Mouse (Mus musculus): ENCODE measurements around the gene Rnase10. TPM values are rescaled to one million over a fixed set of nuclear protein-coding genes. Genes with fewer than 3 reads are reported as not detected.

The Rnase10 gene
- total RNA-seq, 2 experiments from 2014 or later = not detected

DNA sequence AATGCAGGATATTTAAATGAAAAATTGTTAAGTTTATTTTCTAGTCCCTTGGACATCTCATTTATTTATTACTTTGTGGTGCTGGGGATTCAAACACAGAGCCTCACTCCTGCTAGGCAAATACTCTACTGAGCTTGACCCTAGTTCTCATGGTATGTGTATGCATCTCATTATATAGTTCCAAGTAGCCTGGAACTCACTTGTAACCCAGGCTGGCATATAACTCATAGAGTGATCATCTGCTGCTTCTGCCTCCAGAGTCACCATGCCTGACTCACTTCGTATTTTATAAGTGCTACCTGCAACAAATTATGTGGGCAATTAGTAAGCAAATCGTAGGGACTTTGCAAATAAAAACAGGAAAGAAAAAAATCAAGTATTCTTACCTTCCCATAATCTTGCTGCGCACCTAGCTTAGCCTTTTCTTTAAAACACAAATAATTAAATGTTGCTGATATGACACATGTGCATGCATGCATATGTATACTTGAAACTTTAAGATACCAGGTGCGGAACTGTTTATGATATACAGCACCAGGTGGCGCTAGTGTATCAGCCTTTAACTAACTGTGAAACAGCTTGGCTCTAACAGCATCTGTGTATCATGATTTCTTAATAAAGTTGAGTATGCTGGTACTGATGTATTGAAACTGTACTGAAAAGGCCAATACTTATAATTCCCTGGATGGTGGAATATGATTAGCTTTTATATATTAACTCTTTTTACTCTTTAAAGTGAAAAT is 19.0 kb downstream of the Rnase10 start:
- Histone ChIP-seq H3K4me3 (no peak overlapping the region), H3K27ac (no peak overlapping the region)
- DNase-seq = peak; percentile 47
- peak; percentile 90 for TF ChIP-seq CTCF (IDR thresholded peaks at IDR 0.05)
- intact Hi-C loops (cut with DNase I) = loop anchor here (1.0 to 5.0 kb wide), 2 partner anchors 37 to 71 kb away; no protein-coding TSS in a partner anchor

DNA sequence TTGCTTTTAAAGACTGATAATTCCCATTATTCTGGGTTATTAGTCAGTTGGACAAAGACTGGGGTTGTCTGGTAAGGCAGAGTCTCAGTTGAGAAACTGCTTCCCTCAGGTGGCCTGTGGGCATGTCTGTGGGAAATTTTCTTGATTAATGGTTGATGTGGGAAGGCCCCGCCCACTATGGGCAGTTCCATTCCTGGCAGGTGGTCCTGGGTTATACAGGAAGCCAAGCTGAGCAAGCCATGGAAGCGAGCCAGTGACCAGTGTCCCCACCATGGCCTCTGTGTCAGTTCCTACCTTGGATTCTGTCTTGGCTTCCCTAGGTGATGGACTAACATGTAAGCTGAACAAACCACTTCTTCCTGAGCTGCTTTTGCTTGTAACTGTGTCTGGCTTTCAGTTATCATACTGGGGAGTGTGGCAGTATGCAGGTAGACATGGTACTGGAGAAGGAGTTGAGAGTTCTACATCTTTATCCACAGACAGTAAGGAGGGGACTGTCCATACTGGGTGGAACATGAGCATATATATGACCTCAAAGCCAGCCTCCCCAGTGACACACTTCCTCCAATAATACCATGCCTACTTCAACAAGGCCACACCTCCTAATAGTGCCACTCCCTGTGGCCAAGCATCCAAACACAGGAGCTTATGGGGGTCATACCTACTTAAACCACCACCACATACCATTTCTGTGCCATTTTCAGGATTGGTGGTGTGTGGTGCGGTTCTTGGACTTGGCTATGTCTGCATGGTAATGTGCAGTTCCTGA is 20.0 kb downstream of the Rnase10 start:
- Histone ChIP-seq H3K4me3 (no peak overlapping the region), H3K27ac (no peak overlapping the region)
- no peak for TF ChIP-seq CTCF (IDR thresholded peaks at IDR 0.05)
- DNase-seq = no peak
- intact Hi-C loops (cut with DNase I) = loop anchor here (5.0 kb wide), 1 partner anchor 70 kb away; no protein-coding TSS in a partner anchor

DNA sequence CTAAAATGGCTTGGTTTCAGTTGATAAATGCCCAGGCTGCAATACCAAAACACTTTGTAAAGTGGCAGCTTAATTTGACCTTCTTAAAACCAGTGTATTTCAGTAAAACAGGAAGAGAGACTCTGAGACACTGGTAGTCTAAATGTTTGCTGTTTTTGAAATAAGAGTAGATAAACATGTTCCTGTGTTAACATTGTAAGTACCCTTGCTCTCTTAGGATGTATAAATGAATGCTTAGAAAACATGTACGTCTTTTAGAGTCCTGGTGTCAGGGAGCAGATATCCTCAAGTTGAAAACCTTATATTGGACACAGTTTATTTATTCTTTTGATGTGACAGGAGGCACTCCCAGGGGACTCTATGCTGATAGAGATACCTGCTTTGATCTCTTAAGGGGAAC is 27.7 kb downstream of the Rnase10 start:
- no peak for DNase-seq
- intact Hi-C loops (cut with DNase I) = no loop called here
- Histone ChIP-seq H3K27ac (no peak overlapping the region), H3K4me3 (no peak overlapping the region)
- TF ChIP-seq CTCF (IDR thresholded peaks at IDR 0.05) = no peak

DNA sequence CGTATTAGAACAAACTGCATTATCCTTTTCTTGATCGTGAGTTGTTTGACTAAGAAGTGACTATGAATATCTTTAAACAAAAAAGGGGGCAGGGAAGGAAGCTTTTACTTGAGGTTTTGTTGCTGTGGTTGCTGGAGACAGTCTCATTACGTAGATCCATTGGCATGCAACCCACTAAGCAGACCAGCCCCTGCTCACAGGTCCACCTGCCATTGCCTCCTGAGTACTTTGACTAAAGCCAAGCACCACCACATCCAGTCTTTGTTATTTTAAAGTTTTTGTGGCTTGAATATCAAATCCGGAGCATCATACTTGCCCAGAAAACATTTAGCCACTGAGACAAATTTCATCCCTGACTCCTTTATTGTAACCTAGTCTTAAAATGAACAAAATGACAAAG is 28.7 kb downstream of the Rnase10 start:
- DNase-seq = no peak
- H3K4me3 ChIP-seq = no peak overlapping the region
- no peak for TF ChIP-seq CTCF (IDR thresholded peaks at IDR 0.05)
- H3K27ac ChIP-seq = no peak overlapping the region
- intact Hi-C loops (cut with DNase I) = no loop called here

DNA sequence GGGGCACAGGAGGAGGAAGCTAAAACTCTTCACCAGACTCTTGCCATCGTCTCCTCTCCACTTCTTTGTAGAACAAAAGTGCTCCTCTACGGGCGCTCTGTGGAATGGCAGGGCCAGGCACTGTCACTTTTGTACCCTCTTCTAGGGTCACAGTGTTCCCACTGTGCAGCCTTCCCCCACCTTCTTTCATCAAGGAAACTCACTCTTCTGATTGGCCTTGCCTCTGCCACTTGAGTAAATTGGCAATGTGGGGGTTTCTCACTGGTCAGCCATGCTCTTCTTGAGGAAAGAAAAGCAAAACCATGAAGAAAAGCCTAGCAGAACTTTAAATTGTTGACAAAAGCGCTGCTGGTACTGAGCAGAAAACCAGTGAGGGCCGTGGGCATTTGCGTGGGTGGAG is 34.2 kb downstream of the Rnase10 start, which contains the start of gene Rnase9:
Rnase9 (minus strand) TSS at position 101 of the 400 bp plus-strand sequence.
- no peak for TF ChIP-seq CTCF (IDR thresholded peaks at IDR 0.05)
- no peak for DNase-seq
- Histone ChIP-seq H3K4me3 (no peak within 1 kb of the TSS), H3K27ac (no peak within 1 kb of the TSS)
- intact Hi-C loops (cut with DNase I) = no loop called here

DNA sequence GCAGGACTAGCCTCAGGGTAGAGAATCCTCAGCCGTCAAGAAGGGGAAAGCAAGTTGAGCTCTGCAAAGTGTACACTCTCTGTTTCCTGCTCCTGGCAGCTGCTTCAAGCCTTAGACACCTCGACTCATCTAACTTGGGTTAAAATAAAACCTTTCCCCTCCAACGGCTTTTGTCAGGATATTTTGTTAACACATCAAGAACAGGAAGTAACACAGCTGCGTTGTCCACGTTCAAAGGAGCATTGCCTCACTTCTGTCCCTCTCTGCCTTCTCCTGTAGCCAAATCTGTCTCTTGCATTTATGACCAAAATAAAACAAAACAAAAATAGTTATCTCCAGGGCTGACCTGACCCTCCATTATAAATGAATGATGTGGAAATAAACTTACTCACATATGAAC is 40.3 kb downstream of the Rnase10 start:
- no peak for DNase-seq
- Histone ChIP-seq H3K4me3 (no peak overlapping the region), H3K27ac (no peak overlapping the region)
- intact Hi-C loops (cut with DNase I) = no loop called here
- no peak for TF ChIP-seq CTCF (IDR thresholded peaks at IDR 0.05)

DNA sequence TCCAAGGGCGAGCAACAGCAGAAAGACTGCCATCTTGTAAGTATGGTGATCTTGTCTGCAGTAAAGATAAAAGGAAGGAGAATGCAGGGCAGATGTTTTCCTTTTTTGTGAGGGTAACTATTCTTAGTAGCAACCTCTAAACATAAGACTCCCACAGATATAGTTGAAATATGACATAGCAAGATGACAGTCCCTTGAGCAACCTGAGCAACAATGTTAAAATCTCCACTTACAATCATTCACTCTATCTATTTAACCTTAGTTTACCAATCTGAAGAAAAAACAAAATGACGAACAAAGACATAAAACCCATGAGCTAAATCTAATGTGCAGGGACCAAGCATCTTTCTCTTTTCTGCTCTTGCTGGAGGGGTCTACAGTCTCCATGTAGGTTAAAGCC is 42.5 kb downstream of the Rnase10 start, which contains the start of gene Rnase11:
Rnase11 (minus strand) TSS at position 101 of the 400 bp plus-strand sequence.
- intact Hi-C loops (cut with DNase I) = no loop called here
- Histone ChIP-seq H3K27ac (no peak within 1 kb of the TSS), H3K4me3 (no peak within 1 kb of the TSS)
- TF ChIP-seq CTCF (IDR thresholded peaks at IDR 0.05) = no peak
- no peak for DNase-seq

DNA sequence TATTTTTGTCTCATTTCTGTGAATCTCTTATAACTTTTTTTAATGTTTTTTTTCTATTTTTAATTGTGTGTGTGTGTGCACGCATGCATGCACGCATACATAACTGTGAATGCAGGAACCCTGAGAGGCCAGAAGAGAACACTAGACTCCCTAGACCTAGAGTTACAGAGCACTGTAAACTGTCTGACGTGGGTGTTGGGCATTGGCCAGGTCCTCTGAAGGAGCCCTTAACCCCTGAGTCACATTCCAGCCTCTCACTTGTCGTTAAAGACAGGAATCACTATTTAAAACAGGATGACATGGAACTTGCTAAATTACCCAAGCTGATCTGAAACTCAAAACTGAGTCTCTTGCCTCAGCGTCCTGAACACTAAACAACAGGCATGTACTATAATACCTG is 44.4 kb downstream of the Rnase10 start:
- no peak overlapping the region for H3K27ac ChIP-seq
- TF ChIP-seq CTCF (IDR thresholded peaks at IDR 0.05) = no peak
- no peak for DNase-seq
- intact Hi-C loops (cut with DNase I) = no loop called here
- no peak overlapping the region for H3K4me3 ChIP-seq

DNA sequence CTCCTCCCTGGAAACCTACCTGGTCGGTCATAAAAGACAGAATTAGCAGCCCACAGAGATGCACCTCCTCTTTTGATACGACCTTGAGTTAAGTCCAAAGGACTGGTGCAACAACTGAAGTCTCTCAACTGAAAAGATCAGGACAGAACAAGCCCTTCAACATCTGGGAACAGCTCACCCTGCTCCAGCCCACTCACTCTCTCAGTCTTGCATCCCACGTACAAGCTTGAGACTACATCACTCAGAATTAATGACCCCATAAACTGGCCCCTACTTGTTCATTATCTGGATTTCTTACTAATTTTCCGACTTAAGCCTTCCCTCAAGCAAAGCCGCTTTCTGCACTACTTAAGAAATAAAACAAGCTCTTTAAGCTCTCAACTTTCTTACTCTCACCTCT is 45.6 kb downstream of the Rnase10 start:
- intact Hi-C loops (cut with DNase I) = no loop called here
- no peak overlapping the region for H3K27ac ChIP-seq
- no peak overlapping the region for H3K4me3 ChIP-seq
- no peak for DNase-seq
- TF ChIP-seq CTCF (IDR thresholded peaks at IDR 0.05) = no peak

DNA sequence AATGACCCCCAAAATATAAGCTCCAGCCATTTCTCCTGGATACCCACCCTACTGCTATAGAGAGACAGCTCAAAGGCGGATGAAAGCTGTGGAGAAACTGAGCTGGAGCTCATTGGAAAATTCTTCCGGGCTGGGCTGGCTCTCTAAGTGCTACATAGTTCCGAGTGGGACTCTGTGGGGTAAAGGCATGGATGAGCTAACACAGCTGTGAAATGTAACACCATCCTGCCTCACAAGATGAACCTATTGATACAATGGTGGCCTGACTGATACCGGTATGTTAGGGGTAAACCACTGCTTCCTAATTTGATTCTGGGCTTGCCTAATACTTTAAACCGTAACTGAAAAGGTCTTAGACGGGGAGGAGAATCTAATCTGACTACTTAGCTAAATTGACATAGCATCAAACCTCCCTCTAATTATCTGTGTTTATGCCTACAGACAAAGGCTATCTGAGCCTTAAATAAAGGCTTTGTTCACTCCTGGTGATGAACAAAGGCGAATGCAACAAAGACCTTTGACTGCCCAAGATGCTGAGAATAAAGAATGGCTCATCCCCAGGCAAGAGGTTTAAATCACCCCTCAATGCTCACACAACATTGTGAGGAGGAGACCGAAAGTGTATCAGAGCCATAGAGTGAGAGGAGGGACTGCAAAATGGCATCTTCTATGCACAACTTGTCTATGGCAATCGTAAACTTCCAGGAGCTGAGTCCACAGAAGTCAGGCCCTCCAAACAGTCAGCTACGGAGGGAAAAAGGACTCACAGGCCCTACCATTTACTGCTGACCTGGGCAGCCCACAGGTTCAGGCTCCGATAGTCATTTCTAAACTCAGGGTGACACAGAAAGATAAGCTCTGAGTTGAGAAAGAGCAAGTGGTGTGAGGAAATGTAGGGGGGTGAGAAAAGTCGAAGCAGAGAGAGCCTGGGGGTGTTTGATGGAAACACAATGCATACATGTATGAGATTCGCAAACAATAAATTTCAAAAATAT is 47.0 kb downstream of the Rnase10 start:
- Histone ChIP-seq H3K4me3 (no peak overlapping the region), H3K27ac (no peak overlapping the region)
- intact Hi-C loops (cut with DNase I) = no loop called here
- no peak for DNase-seq
- no peak for TF ChIP-seq CTCF (IDR thresholded peaks at IDR 0.05)

DNA sequence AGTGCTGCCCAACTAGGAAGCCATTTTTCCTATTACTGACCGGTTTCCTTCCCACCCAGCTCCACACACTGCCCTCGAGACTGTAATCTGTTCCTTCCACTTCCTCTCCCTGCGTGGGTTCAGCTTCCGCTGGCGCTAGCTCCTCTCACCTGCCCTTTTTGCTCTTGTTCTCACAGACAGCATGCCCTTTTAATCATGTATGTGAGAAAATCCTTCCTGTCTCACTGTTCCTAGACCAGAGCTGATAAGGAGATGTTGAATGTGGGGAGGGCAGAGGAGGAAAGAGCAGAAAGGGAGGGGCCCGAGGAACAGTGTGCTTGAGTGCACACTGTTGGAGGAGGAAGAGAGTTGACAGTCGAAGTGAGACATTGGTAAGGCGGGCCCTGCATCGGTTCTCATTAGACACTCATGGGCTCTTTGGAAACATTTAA is 49.9 kb downstream of the Rnase10 start, which contains the start of gene Rnase12:
Rnase12 (minus strand) TSS at position 261 of the 431 bp plus-strand sequence.
- H3K27ac ChIP-seq = no peak within 1 kb of the TSS
- no peak for TF ChIP-seq CTCF (IDR thresholded peaks at IDR 0.05)
- DNase-seq = no peak
- intact Hi-C loops (cut with DNase I) = no loop called here
- H3K4me3 ChIP-seq = no peak within 1 kb of the TSS

Other genes with a start within 250 kb of the Rnase10 start
- 1 to 10 TPM; 6.2 to 6.4 TPM for gene Ttc5, start 222.2 kb upstream of the Rnase10 start, total RNA-seq (2021)
- gene Ccnb1ip1, start 200.0 kb upstream of the Rnase10 start, total RNA-seq (2021) = not detected
- gene Parp2, start 199.9 kb upstream of the Rnase10 start, total RNA-seq (2021) = 10 to 100 TPM; 10.2 TPM
- 1 to 10 TPM; 6.6 to 9.5 TPM for gene Tep1, start 137.2 kb upstream of the Rnase10 start, total RNA-seq (2021)
- gene Klhl33, start 110.2 kb upstream of the Rnase10 start, total RNA-seq (2021) = 10 to 100 TPM; 68.8 to 76.8 TPM
- 10 to 100 TPM; 45.3 to 63.1 TPM for gene Osgep, start 82.9 kb upstream of the Rnase10 start, total RNA-seq (2021)
- gene Apex1, start 82.8 kb upstream of the Rnase10 start, total RNA-seq (2021) = 10 to 100 TPM; 28.0 to 28.1 TPM
- 10 to 100 TPM; 16.2 to 16.6 TPM for gene Pip4p1, start 76.9 kb upstream of the Rnase10 start, total RNA-seq (2021)
- 1 to 10 TPM; 3.6 to 5.9 TPM for gene Pnp, start 76.7 kb upstream of the Rnase10 start, total RNA-seq (2021)
- gene Gm49342, start 63.2 kb upstream of the Rnase10 start, total RNA-seq (2021) = 1 to 10 TPM; 2.9 to 7.8 TPM
- under 1 TPM in 1 of 2 experiments, not detected in 1; 0.47 TPM for gene Pnp2, start 51.8 kb upstream of the Rnase10 start, total RNA-seq (2021)
- not detected for gene Rnase9, start 34.1 kb downstream of the Rnase10 start, total RNA-seq (2021)
- gene Rnase11, start 42.4 kb downstream of the Rnase10 start, total RNA-seq (2021) = not detected
- not detected for gene Rnase12, start 49.9 kb downstream of the Rnase10 start, total RNA-seq (2021)
- not detected for gene Olfr750, start 66.7 kb downstream of the Rnase10 start, total RNA-seq (2021)
- 10 to 100 TPM; 34.6 to 40.1 TPM for gene Rnase4, start 83.3 kb downstream of the Rnase10 start, total RNA-seq (2021)
- 1 to 10 TPM; 4.0 TPM for gene Ang, start 83.4 kb downstream of the Rnase10 start, total RNA-seq (2021)
- not detected for gene Eddm3b, start 106.7 kb downstream of the Rnase10 start, total RNA-seq (2021)
- gene Rnase6, start 116.2 kb downstream of the Rnase10 start, total RNA-seq (2021) = under 1 TPM in 1 of 2 experiments, not detected in 1; 0.64 TPM
- gene Rnase1, start 139.0 kb downstream of the Rnase10 start, total RNA-seq (2021) = not detected
- not detected for gene Rnase2b, start 154.5 kb downstream of the Rnase10 start, total RNA-seq (2021)
- gene Ang2, start 191.4 kb downstream of the Rnase10 start, total RNA-seq (2021) = not detected
- not detected for gene Ear14, start 195.6 kb downstream of the Rnase10 start, total RNA-seq (2021)
- 1 to 10 TPM in 1 of 2 experiments, under 1 TPM in 1; 0.87 to 2.0 TPM for gene Rnase2a, start 248.4 kb downstream of the Rnase10 start, total RNA-seq (2021)